Mouse (Mus musculus) heart, adult 2 months (tissue): ENCODE measurements at regions not wholly inside any gene's neighbourhood (a gene's known extent, or its start where the extent isn't known, plus 50 kb on each side); places are given as distances from the start of the nearest gene placed in this dataset.

Source experiments
- CTCF ChIP-seq: fragments of 200-600 bp; IDR thresholded peaks from 2 replicates; pipeline ENCODE4 v1.8.1; 2022; ENCODE audit warnings: antibody characterized with exemption, mild to moderate bottlenecking, moderate library complexity
- EP300 ChIP-seq: fragments of 200-500 bp; IDR thresholded peaks from 2 replicates; pipeline ENCODE4 v1.6.1; 2011; ENCODE audit warnings: low read depth, low read length, control low read depth; ENCODE audit not compliant: insufficient read depth
- POLR2A ChIP-seq: fragments of 200-500 bp; IDR thresholded peaks from 2 replicates; pipeline ENCODE4 v1.6.1; 2011; ENCODE audit warnings: mild to moderate bottlenecking, low read depth, low read length, control low read depth; ENCODE audit not compliant: insufficient read depth

- TF ChIP-seq CTCF (no peak), POLR2A (no peak), EP300 (no peak)
Measured at GRCm38 (mm10) chr17:79170690-79171089, 119.0 kb downstream of the Qpct start.
